Mouse (Mus musculus): Measurements from ENCODE around the gene Sccpdh. TPM values are rescaled to one million over a fixed set of nuclear protein-coding genes. Genes with fewer than 3 reads are reported as not detected.
"Not testable (repeated sequence)": the region's sequence is repeated elsewhere in the genome, so short reads cannot be mapped to it uniquely, and the experiment has no call there.

Sccpdh gene
- polyA plus RNA-seq, 1 experiment from 2014 or later, result 10.0 TPM

DNA sequence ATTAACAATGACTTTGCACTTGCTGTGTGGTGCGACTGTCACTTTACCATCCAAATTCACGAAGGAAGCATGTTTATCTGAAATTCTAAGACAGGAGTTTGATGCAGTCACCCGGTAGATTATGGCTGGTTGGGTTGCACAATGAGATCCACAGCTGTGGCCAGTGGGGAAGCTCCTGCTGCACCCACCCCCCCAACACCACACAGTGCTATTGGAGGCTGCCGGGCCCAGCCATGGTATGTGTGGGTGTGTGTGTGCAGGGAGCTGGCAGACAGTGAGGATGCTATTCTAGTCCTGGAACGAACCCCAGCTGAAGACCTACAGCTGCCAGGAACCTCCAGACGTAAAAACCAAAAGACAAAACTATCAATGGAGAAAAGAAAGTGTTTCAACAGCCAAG is 41.4 kb downstream of the Sccpdh start:
- H3K27me3 ChIP-seq (ENCODE audit: control insufficient read depth, insufficient read depth, low read depth, low read length), result no peaks in the 10 kb centered on the region
- no peak overlapping the region for H3K27ac ChIP-seq (ENCODE audit: low read length)
- H3K36me3 ChIP-seq (ENCODE audit: control insufficient read depth, insufficient read depth), result no peaks in the 10 kb centered on the region
- H3K9ac ChIP-seq (ENCODE audit: low read depth, low read length), result no peak overlapping the region
- WGBS (ENCODE audit: insufficient replicate concordance), result 38% methylated on average over 6 of the region's 6 CpGs
- H3K4me2 ChIP-seq (ENCODE audit: low read depth, low read length), result no peak overlapping the region
- no peaks in the 10 kb centered on the region; the same call in 1 of the 2 replicates for H3K4me1 ChIP-seq (ENCODE audit: control insufficient read depth, low read depth, low read length)
- no peak overlapping the region for H3K4me3 ChIP-seq (ENCODE audit: low read depth, low read length)
- H3K9me3 ChIP-seq (replicated peaks; ENCODE audit: control insufficient read depth, low read length), result no peaks in the 10 kb centered on the region
- no peak for ATAC-seq (ENCODE audit: low read depth)

DNA sequence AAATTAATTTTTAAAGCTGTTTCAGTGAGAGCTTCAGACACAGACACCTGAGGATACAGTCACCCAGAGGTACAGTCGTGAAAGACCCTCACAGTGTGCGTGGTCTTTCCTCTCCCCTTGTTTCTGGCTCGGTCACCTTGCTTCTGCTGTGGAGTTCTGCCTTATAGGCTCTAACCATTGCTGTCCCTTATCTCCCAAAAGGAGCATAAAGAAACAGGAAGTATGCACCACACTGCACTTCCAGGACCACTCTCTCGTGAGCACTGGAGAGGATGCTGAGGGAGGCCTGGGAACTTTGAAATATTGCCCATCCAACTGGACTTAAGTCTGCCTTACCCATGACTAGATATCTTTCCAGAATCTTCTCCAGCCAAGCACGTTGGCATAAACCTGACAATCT is 42.7 kb downstream of the Sccpdh start:
- H3K27ac ChIP-seq (ENCODE audit: low read length), result no peak overlapping the region
- no peaks in the 10 kb centered on the region for H3K36me3 ChIP-seq (ENCODE audit: control insufficient read depth, insufficient read depth)
- 29% methylated on average over 5 of the region's 5 CpGs for WGBS (ENCODE audit: insufficient replicate concordance)
- H3K9me3 ChIP-seq (replicated peaks; ENCODE audit: control insufficient read depth, low read length), result peaks cover 2% of the 10 kb centered on the region; the same call in 1 of the 2 replicates
- no peak overlapping the region for H3K4me2 ChIP-seq (ENCODE audit: low read depth, low read length)
- ATAC-seq (ENCODE audit: low read depth), result no peak
- H3K27me3 ChIP-seq (ENCODE audit: control insufficient read depth, insufficient read depth, low read depth, low read length), result no peaks in the 10 kb centered on the region
- no peaks in the 10 kb centered on the region for H3K4me1 ChIP-seq (ENCODE audit: control insufficient read depth, low read depth, low read length)
- H3K9ac ChIP-seq (ENCODE audit: low read depth, low read length), result no peak overlapping the region
- no peak overlapping the region for H3K4me3 ChIP-seq (ENCODE audit: low read depth, low read length)

DNA sequence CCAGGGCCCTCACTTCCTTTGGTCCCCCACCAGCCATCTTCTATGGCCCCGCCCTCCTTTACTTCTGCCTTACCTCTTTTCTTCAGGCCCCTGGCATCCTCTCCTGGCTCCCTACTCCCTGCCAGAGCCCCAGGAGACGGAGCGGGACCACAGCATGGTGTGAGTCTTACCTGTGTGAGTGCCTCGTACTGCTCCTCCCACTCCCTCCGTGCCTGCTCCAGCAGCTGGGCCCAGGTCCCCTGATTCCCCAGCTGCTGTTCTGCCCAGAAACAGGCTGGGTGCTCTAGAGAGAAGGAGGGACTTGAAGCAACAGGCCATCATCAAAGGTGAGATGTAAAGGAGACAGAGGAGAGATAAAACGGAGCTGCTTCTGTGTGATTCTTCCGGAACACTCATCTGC is 44.6 kb downstream of the Sccpdh start:
- Histone ChIP-seq H3K9me3 (replicated peaks; ENCODE audit: control insufficient read depth, low read length) (peaks cover 2% of the 10 kb centered on the region; the same call in 1 of the 2 replicates), H3K27me3 (ENCODE audit: control insufficient read depth, insufficient read depth, low read depth, low read length) (no peaks in the 10 kb centered on the region), H3K9ac (ENCODE audit: low read depth, low read length) (no peak overlapping the region), H3K27ac (ENCODE audit: low read length) (no peak overlapping the region), H3K4me3 (ENCODE audit: low read depth, low read length) (no peak overlapping the region), H3K36me3 (ENCODE audit: control insufficient read depth, insufficient read depth) (no peaks in the 10 kb centered on the region), H3K4me1 (ENCODE audit: control insufficient read depth, low read depth, low read length) (no peaks in the 10 kb centered on the region; the same call in 1 of the 2 replicates), H3K4me2 (ENCODE audit: low read depth, low read length) (no peak overlapping the region)
- no peak for ATAC-seq (ENCODE audit: low read depth)
- 72% methylated on average over 7 of the region's 7 CpGs for WGBS (ENCODE audit: insufficient replicate concordance)

DNA sequence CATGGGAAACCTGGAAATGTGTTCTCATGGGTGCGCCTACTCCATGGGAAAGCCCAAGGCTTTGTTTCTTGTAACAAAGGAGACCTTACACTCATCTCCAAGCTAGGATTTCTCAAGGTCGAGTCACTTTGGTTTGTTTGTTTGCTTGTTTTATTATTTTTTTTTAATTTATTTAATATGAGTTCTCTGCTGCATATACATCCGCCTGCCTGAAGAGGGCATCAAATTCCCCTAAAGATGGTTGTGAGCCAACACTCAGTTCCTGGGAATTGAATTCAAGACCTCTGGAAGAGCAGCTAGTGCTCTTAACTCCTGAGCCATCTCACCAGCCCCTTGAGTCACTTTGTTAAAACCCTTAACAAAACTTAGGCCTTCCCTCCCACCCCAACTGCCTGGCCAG is 45.4 kb downstream of the Sccpdh start:
- peaks cover 2% of the 10 kb centered on the region; the same call in 1 of the 2 replicates for H3K9me3 ChIP-seq (replicated peaks; ENCODE audit: control insufficient read depth, low read length)
- no peak overlapping the region for H3K4me2 ChIP-seq (ENCODE audit: low read depth, low read length)
- H3K4me1 ChIP-seq (ENCODE audit: control insufficient read depth, low read depth, low read length), result no peaks in the 10 kb centered on the region; the same call in 1 of the 2 replicates
- H3K27me3 ChIP-seq (ENCODE audit: control insufficient read depth, insufficient read depth, low read depth, low read length), result no peaks in the 10 kb centered on the region
- H3K4me3 ChIP-seq (ENCODE audit: low read depth, low read length), result no peak overlapping the region
- H3K36me3 ChIP-seq (ENCODE audit: control insufficient read depth, insufficient read depth), result no peaks in the 10 kb centered on the region
- ATAC-seq (ENCODE audit: low read depth), result no peak
- H3K9ac ChIP-seq (ENCODE audit: low read depth, low read length), result no peak overlapping the region
- no peak overlapping the region for H3K27ac ChIP-seq (ENCODE audit: low read length)
- WGBS (ENCODE audit: insufficient replicate concordance), result 77% methylated on average over 3 of the region's 3 CpGs

- H3K36me3 ChIP-seq (ENCODE audit: control insufficient read depth, insufficient read depth); H3K27ac ChIP-seq (ENCODE audit: low read length); H3K4me2 ChIP-seq (ENCODE audit: low read depth, low read length); H3K9ac ChIP-seq (ENCODE audit: low read depth, low read length); H3K4me1 ChIP-seq (ENCODE audit: control insufficient read depth, low read depth, low read length); H3K27me3 ChIP-seq (ENCODE audit: control insufficient read depth, insufficient read depth, low read depth, low read length); H3K9me3 ChIP-seq (replicated peaks; ENCODE audit: control insufficient read depth, low read length); H3K4me3 ChIP-seq (ENCODE audit: low read depth, low read length): not testable (repeated sequence)
- 53% methylated on average over 4 of the region's 4 CpGs for WGBS (ENCODE audit: insufficient replicate concordance)
- peak; percentile 71 for ATAC-seq (ENCODE audit: low read depth)
Measured at GRCm38 (mm10) chr1:179715289-179715688, 47.3 kb downstream of the Sccpdh start.

- Histone ChIP-seq H3K4me2 (ENCODE audit: low read depth, low read length) (no peak overlapping the region), H3K27ac (ENCODE audit: low read length) (no peak overlapping the region), H3K36me3 (ENCODE audit: control insufficient read depth, insufficient read depth) (no peaks in the 10 kb centered on the region), H3K27me3 (ENCODE audit: control insufficient read depth, insufficient read depth, low read depth, low read length) (no peaks in the 10 kb centered on the region), H3K4me3 (ENCODE audit: low read depth, low read length) (no peak overlapping the region), H3K4me1 (ENCODE audit: control insufficient read depth, low read depth, low read length) (no peaks in the 10 kb centered on the region; the same call in 1 of the 2 replicates), H3K9ac (ENCODE audit: low read depth, low read length) (no peak overlapping the region), H3K9me3 (replicated peaks; ENCODE audit: control insufficient read depth, low read length) (peaks cover 2% of the 10 kb centered on the region; the same call in 1 of the 2 replicates)
- peak; percentile 93 for ATAC-seq (ENCODE audit: low read depth)
- 42% methylated on average over 4 of the region's 4 CpGs for WGBS (ENCODE audit: insufficient replicate concordance)
Measured at GRCm38 (mm10) chr1:179715786-179716185, 47.8 kb downstream of the Sccpdh start.

- no peaks in the 10 kb centered on the region for H3K9me3 ChIP-seq (replicated peaks; ENCODE audit: control insufficient read depth, low read length)
- H3K36me3 ChIP-seq (ENCODE audit: control insufficient read depth, insufficient read depth), result no peaks in the 10 kb centered on the region
- H3K9ac ChIP-seq (ENCODE audit: low read depth, low read length), result no peak overlapping the region
- no peaks in the 10 kb centered on the region for H3K4me1 ChIP-seq (ENCODE audit: control insufficient read depth, low read depth, low read length)
- no peak overlapping the region for H3K27ac ChIP-seq (ENCODE audit: low read length)
- no peak for ATAC-seq (ENCODE audit: low read depth)
- no peak overlapping the region for H3K4me2 ChIP-seq (ENCODE audit: low read depth, low read length)
- no peak overlapping the region for H3K4me3 ChIP-seq (ENCODE audit: low read depth, low read length)
- no peaks in the 10 kb centered on the region; the same call in 1 of the 2 replicates for H3K27me3 ChIP-seq (ENCODE audit: control insufficient read depth, insufficient read depth, low read depth, low read length)
- WGBS (ENCODE audit: insufficient replicate concordance), result 48% methylated on average over 8 of the region's 8 CpGs
Measured at GRCm38 (mm10) chr1:179722811-179723469, 54.9 kb downstream of the Sccpdh start.

- WGBS (ENCODE audit: insufficient replicate concordance), result 69% methylated on average over 10 of the region's 10 CpGs
- H3K4me2 ChIP-seq (ENCODE audit: low read depth, low read length), result no peak overlapping the region
- H3K9me3 ChIP-seq (replicated peaks; ENCODE audit: control insufficient read depth, low read length), result no peaks in the 10 kb centered on the region
- H3K27ac ChIP-seq (ENCODE audit: low read length), result no peak overlapping the region
- no peak overlapping the region for H3K9ac ChIP-seq (ENCODE audit: low read depth, low read length)
- H3K4me3 ChIP-seq (ENCODE audit: low read depth, low read length), result no peak overlapping the region
- no peak for ATAC-seq (ENCODE audit: low read depth)
- H3K27me3 ChIP-seq (ENCODE audit: control insufficient read depth, insufficient read depth, low read depth, low read length), result no peaks in the 10 kb centered on the region
- H3K4me1 ChIP-seq (ENCODE audit: control insufficient read depth, low read depth, low read length), result no peaks in the 10 kb centered on the region
- no peaks in the 10 kb centered on the region for H3K36me3 ChIP-seq (ENCODE audit: control insufficient read depth, insufficient read depth)
Measured at GRCm38 (mm10) chr1:179728661-179729060, 60.7 kb downstream of the Sccpdh start.

GRCm38 (mm10) chr1:179731391-179731790 is 63.4 kb downstream of the Sccpdh start:
- Histone ChIP-seq H3K27me3 (ENCODE audit: control insufficient read depth, insufficient read depth, low read depth, low read length) (no peaks in the 10 kb centered on the region), H3K4me1 (ENCODE audit: control insufficient read depth, low read depth, low read length) (no peaks in the 10 kb centered on the region), H3K27ac (ENCODE audit: low read length) (no peak overlapping the region), H3K4me3 (ENCODE audit: low read depth, low read length) (no peak overlapping the region), H3K9ac (ENCODE audit: low read depth, low read length) (no peak overlapping the region), H3K4me2 (ENCODE audit: low read depth, low read length) (no peak overlapping the region), H3K36me3 (ENCODE audit: control insufficient read depth, insufficient read depth) (no peaks in the 10 kb centered on the region), H3K9me3 (replicated peaks; ENCODE audit: control insufficient read depth, low read length) (no peaks in the 10 kb centered on the region)
- 75% methylated on average over 3 of the region's 3 CpGs for WGBS (ENCODE audit: insufficient replicate concordance)
- ATAC-seq (ENCODE audit: low read depth), result no peak
